Mouse (Mus musculus) thymus, adult 2 months (tissue): ENCODE results near the gene Pnkp.

Experiments used
- CTCF ChIP-seq: fragments of 200-500 bp; IDR thresholded peaks from 2 replicates; pipeline ENCODE4 v1.5.1; 2012; ENCODE audit warnings: mild to moderate bottlenecking, control low read depth, low read length, moderate library complexity, borderline replicate concordance; ENCODE audit not compliant: control insufficient read depth, poor library complexity, insufficient read depth; ENCODE audit errors: extremely low read depth
- POLR2A ChIP-seq: fragments of 200-500 bp; IDR thresholded peaks from 2 replicates; pipeline ENCODE4 v1.6.1; 2012; ENCODE audit warnings: mild to moderate bottlenecking, low read length, control low read depth, moderate library complexity; ENCODE audit not compliant: control insufficient read depth, poor library complexity, insufficient read depth; ENCODE audit errors: extremely low read depth

GRCm38 (mm10) chr7:44893197-44893596, 36.3 kb downstream of the Pnkp start:
- no peak for TF ChIP-seq POLR2A
- TF ChIP-seq CTCF, result no peak
